Mouse (Mus musculus): Measurements from ENCODE around the gene Pip4p1.
"Not testable (repeated sequence)": the region's sequence is repeated elsewhere in the genome, so short reads cannot be mapped to it uniquely, and the experiment has no call there.

DNA sequence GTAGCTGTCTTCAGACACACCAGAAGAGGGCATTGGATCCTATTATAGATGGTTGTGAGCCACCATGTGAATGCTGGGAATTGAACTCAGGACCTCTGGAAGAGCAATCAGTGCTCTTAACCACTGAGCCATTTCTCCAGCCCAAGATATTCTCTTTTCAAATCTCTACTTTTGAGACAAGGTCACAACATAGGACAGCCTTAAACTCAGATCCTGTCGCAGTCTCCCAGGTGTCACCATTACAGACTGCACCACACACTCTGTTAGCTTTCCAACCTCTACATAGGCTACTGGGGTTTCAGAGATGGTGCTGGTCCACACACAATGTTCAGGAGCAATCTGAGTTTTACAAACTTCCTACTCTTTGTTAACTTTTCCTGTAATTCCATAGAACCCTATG is 7.2 kb downstream of the Pip4p1 start:
- TF ChIP-seq GATA1 (IDR thresholded peaks at IDR 0.05; ENCODE audit: borderline replicate concordance, low read length); FLI1 (IDR thresholded peaks at IDR 0.05; ENCODE audit: low read length): not testable (repeated sequence)
